Mouse (Mus musculus) forebrain, embryonic 12.5 days (tissue): ENCODE results near the gene Qser1. TPM values are rescaled to one million over a fixed set of nuclear protein-coding genes. Genes with fewer than 3 reads are reported as not detected.

Experiments
- ATAC-seq: fragments of 200-750 bp; cut with Nextera tagmentation; 2 replicates; pipeline ENCODE4 v1.8.0; 2017; ENCODE audit warnings: moderate TSS enrichment; ENCODE audit not compliant: low FRiP score
- H3K27ac ChIP-seq: fragments of 300-500 bp; sonication (generic); 2 replicates; pipeline ENCODE4 v1.5.1; 2016; ENCODE audit warnings: mild to moderate bottlenecking
- H3K27me3 ChIP-seq: fragments of 300-500 bp; sonication (generic); 2 replicates; pipeline ENCODE4 v1.6.1; 2016; ENCODE audit warnings: mild to moderate bottlenecking
- H3K36me3 ChIP-seq: fragments of 300-500 bp; sonication (generic); replicated peaks from 2 replicates; pipeline ENCODE4 v1.6.1; 2016; ENCODE audit warnings: mild to moderate bottlenecking
- H3K4me1 ChIP-seq: fragments of 300-500 bp; sonication (generic); 2 replicates; pipeline ENCODE4 v1.6.1; 2016
- H3K4me2 ChIP-seq: fragments of 300-500 bp; sonication (generic); 2 replicates; pipeline ENCODE4 v1.6.1; 2016; ENCODE audit warnings: mild to moderate bottlenecking, moderate library complexity
- H3K4me3 ChIP-seq: fragments of 300-500 bp; sonication (generic); replicated peaks from 2 replicates; pipeline ENCODE4 v1.5.1; 2016; ENCODE audit warnings: mild to moderate bottlenecking
- H3K9ac ChIP-seq: fragments of 300-500 bp; sonication (generic); 2 replicates; pipeline ENCODE4 v1.6.1; 2016; ENCODE audit warnings: mild to moderate bottlenecking
- H3K9me3 ChIP-seq: fragments of 300-500 bp; sonication (generic); 2 replicates; pipeline ENCODE4 v1.6.1; 2016
- WGBS: fragments of 180-500 bp; shearing (Covaris S2); methylation state at CpG from one replicate; pipeline ENCODE4 v1.1.7; 2016; 5-methylcytosine and 5-hydroxymethylcytosine counted together
- polyA plus RNA-seq: library from polyadenylated mRNA; unstranded; fragments of >200 nt; fragmentation: Nextera tagmentation; extraction: Ambion mirVana; gene quantifications from 2 replicates; pipeline ENCODE4 v1.2.1, GENCODE M21; 2016

Qser1 gene
- polyA plus RNA-seq, 1 experiment from 2014 or later, result 15.6 TPM

GRCm38 (mm10) chr2:104815561-104816370 is 794 bp downstream of the Qser1 start:
- no peaks in the 10 kb centered on the region for H3K9me3 ChIP-seq
- H3K9ac ChIP-seq, result peak overlapping the region; percentile 99
- WGBS, result 0% methylated on average over 33 of the region's 33 CpGs

GRCm38 (mm10) chr2:104814181-104814951 is 2.2 kb downstream of the Qser1 start:
- H3K27ac ChIP-seq, result peak overlapping the region; percentile 61; the same call in 1 of the 2 replicates
- H3K4me3 ChIP-seq, result peak overlapping the region; percentile 13
- ATAC-seq, result no peak

More at GRCm38 (mm10) chr2:104815561-104816370, 794 bp downstream of the Qser1 start:
- H3K27ac ChIP-seq, result peak overlapping the region; percentile 99
- H3K4me3 ChIP-seq, result peak overlapping the region; percentile 98
- peaks cover 25% of the 10 kb centered on the region for H3K4me1 ChIP-seq
- no peaks in the 10 kb centered on the region for H3K36me3 ChIP-seq
- ATAC-seq, result peak; percentile 36
- no peaks in the 10 kb centered on the region for H3K27me3 ChIP-seq
- peak overlapping the region; percentile 65 for H3K4me2 ChIP-seq

GRCm38 (mm10) chr2:104805435-104805834 is 11.1 kb downstream of the Qser1 start:
- 100% methylated on average over 1 of the region's 1 CpGs for WGBS
- Histone ChIP-seq H3K9me3 (no peaks in the 10 kb centered on the region), H3K9ac (no peak overlapping the region), H3K27me3 (no peaks in the 10 kb centered on the region), H3K36me3 (peaks cover 8% of the 10 kb centered on the region), H3K27ac (no peak overlapping the region), H3K4me3 (no peak overlapping the region), H3K4me1 (no peaks in the 10 kb centered on the region), H3K4me2 (no peak overlapping the region)
- ATAC-seq, result no peak

More at GRCm38 (mm10) chr2:104814181-104814951, 2.2 kb downstream of the Qser1 start:
- Histone ChIP-seq H3K36me3 (peaks cover 5% of the 10 kb centered on the region; the same call in 1 of the 2 replicates), H3K9ac (peak overlapping the region; percentile 5; the same call in 1 of the 2 replicates), H3K4me1 (peaks cover 25% of the 10 kb centered on the region), H3K27me3 (no peaks in the 10 kb centered on the region), H3K4me2 (peak overlapping the region; percentile 44), H3K9me3 (no peaks in the 10 kb centered on the region)
- 44% methylated on average over 5 of the region's 5 CpGs for WGBS

GRCm38 (mm10) chr2:104774763-104775162 is 41.8 kb downstream of the Qser1 start:
- WGBS, result 95% methylated on average over 1 of the region's 1 CpGs
- Histone ChIP-seq H3K4me1 (no peaks in the 10 kb centered on the region), H3K27ac (no peak overlapping the region), H3K36me3 (peaks cover 56% of the 10 kb centered on the region), H3K4me2 (no peak overlapping the region), H3K27me3 (no peaks in the 10 kb centered on the region), H3K9ac (no peak overlapping the region), H3K9me3 (no peaks in the 10 kb centered on the region), H3K4me3 (no peak overlapping the region)
- ATAC-seq, result no peak

GRCm38 (mm10) chr2:104768697-104769096 is 47.9 kb downstream of the Qser1 start:
- H3K36me3 ChIP-seq, result peaks cover 64% of the 10 kb centered on the region
- no peak overlapping the region for H3K9ac ChIP-seq
- ATAC-seq, result no peak
- H3K4me1 ChIP-seq, result no peaks in the 10 kb centered on the region
- H3K4me2 ChIP-seq, result no peak overlapping the region
- no peaks in the 10 kb centered on the region for H3K9me3 ChIP-seq
- H3K4me3 ChIP-seq, result no peak overlapping the region
- no peak overlapping the region for H3K27ac ChIP-seq
- no peaks in the 10 kb centered on the region for H3K27me3 ChIP-seq
- WGBS, result 94% methylated on average over 1 of the region's 1 CpGs

GRCm38 (mm10) chr2:104764018-104764417 is 52.5 kb downstream of the Qser1 start:
- Histone ChIP-seq H3K36me3 (peaks cover 51% of the 10 kb centered on the region), H3K9ac (no peak overlapping the region), H3K4me2 (no peak overlapping the region), H3K9me3 (no peaks in the 10 kb centered on the region), H3K4me3 (no peak overlapping the region), H3K27me3 (no peaks in the 10 kb centered on the region), H3K4me1 (no peaks in the 10 kb centered on the region), H3K27ac (no peak overlapping the region)
- no peak for ATAC-seq
- 95% methylated on average over 4 of the region's 4 CpGs for WGBS

GRCm38 (mm10) chr2:104763134-104763703 is 53.3 kb downstream of the Qser1 start:
- ATAC-seq, result no peak
- Histone ChIP-seq H3K4me1 (no peaks in the 10 kb centered on the region), H3K36me3 (peaks cover 47% of the 10 kb centered on the region), H3K4me3 (no peak overlapping the region), H3K27ac (no peak overlapping the region), H3K4me2 (no peak overlapping the region), H3K9me3 (no peaks in the 10 kb centered on the region), H3K27me3 (no peaks in the 10 kb centered on the region), H3K9ac (no peak overlapping the region)
- WGBS, result 87% methylated on average over 8 of the region's 8 CpGs

- ATAC-seq, result peak; percentile 53; the same call in 1 of the 2 replicates
- WGBS, result 68% methylated on average over 3 of the region's 3 CpGs
Observed at GRCm38 (mm10) chr2:104750611-104751010, 65.9 kb downstream of the Qser1 start.

GRCm38 (mm10) chr2:104748652-104749183 is 67.8 kb downstream of the Qser1 start:
- WGBS, result 81% methylated on average over 5 of the region's 5 CpGs
- no peak overlapping the region for H3K9ac ChIP-seq
- H3K27ac ChIP-seq, result no peak overlapping the region
- H3K4me2 ChIP-seq, result no peak overlapping the region
- peaks cover 4% of the 10 kb centered on the region; the same call in 1 of the 2 replicates for H3K27me3 ChIP-seq
- H3K4me1 ChIP-seq, result no peaks in the 10 kb centered on the region
- no peak for ATAC-seq
- H3K4me3 ChIP-seq, result no peak overlapping the region
- no peaks in the 10 kb centered on the region for H3K9me3 ChIP-seq
- 0 out of 2 replicates have a peak, but pooled peaks cover 5% of the 10 kb centered on the region for H3K36me3 ChIP-seq

More at GRCm38 (mm10) chr2:104750611-104751010, 65.9 kb downstream of the Qser1 start:
- Histone ChIP-seq H3K27me3 (no peaks in the 10 kb centered on the region), H3K36me3 (0 out of 2 replicates have a peak, but pooled peaks cover 5% of the 10 kb centered on the region), H3K9me3 (no peaks in the 10 kb centered on the region), H3K27ac (no peak overlapping the region), H3K4me3 (no peak overlapping the region), H3K4me2 (no peak overlapping the region), H3K4me1 (no peaks in the 10 kb centered on the region), H3K9ac (no peak overlapping the region)

GRCm38 (mm10) chr2:104746251-104746650 is 70.3 kb downstream of the Qser1 start:
- H3K4me1 ChIP-seq, result peaks cover 12% of the 10 kb centered on the region
- H3K27ac ChIP-seq, result no peak overlapping the region
- H3K9ac ChIP-seq, result no peak overlapping the region
- no peak overlapping the region for H3K4me3 ChIP-seq
- peaks cover 20% of the 10 kb centered on the region for H3K27me3 ChIP-seq
- no peaks in the 10 kb centered on the region for H3K9me3 ChIP-seq
- ATAC-seq, result no peak
- 60% methylated on average over 8 of the region's 8 CpGs for WGBS
- H3K36me3 ChIP-seq, result no peaks in the 10 kb centered on the region
- no peak overlapping the region for H3K4me2 ChIP-seq

GRCm38 (mm10) chr2:104743971-104744370 is 72.6 kb downstream of the Qser1 start:
- no peak for ATAC-seq
- no peak overlapping the region for H3K9ac ChIP-seq
- no peak overlapping the region for H3K4me3 ChIP-seq
- H3K4me2 ChIP-seq, result no peak overlapping the region
- H3K36me3 ChIP-seq, result no peaks in the 10 kb centered on the region
- H3K9me3 ChIP-seq, result no peaks in the 10 kb centered on the region
- H3K27ac ChIP-seq, result no peak overlapping the region
- 57% methylated on average over 5 of the region's 5 CpGs for whole genome bisulfite sequencing
- peaks cover 33% of the 10 kb centered on the region for H3K27me3 ChIP-seq
- H3K4me1 ChIP-seq, result peaks cover 19% of the 10 kb centered on the region

- Histone ChIP-seq H3K9ac (no peak overlapping the region), H3K9me3 (no peaks in the 10 kb centered on the region), H3K4me1 (peaks cover 19% of the 10 kb centered on the region), H3K27me3 (peaks cover 33% of the 10 kb centered on the region), H3K4me2 (peak overlapping the region; percentile 99), H3K36me3 (no peaks in the 10 kb centered on the region), H3K27ac (no peak overlapping the region), H3K4me3 (peak overlapping the region; percentile 78)
- WGBS, result 19% methylated on average over 7 of the region's 7 CpGs
- peak; percentile 7; the same call in 1 of the 2 replicates for ATAC-seq
Observed at GRCm38 (mm10) chr2:104743160-104743559, 73.4 kb downstream of the Qser1 start.
